Mouse (Mus musculus): ENCODE measurements around the gene Osbpl6. TPM values are rescaled to one million over a fixed set of nuclear protein-coding genes. Genes with fewer than 3 reads are reported as not detected.
A peak's percentile ranks its signal among the peaks of the same experiment; 100 is the strongest.

Gene Osbpl6
- polyA plus RNA-seq, 1 experiment from 2014 or later, result 24.0 TPM

GRCm38 (mm10) chr2:76647441-76647869, 241.1 kb downstream of the Osbpl6 start:
- Histone ChIP-seq H3K27me3 (no peaks in the 10 kb centered on the region), H3K9me3 (replicated peaks) (no peaks in the 10 kb centered on the region), H3K9ac (peak overlapping the region; percentile 86), H3K36me3 (peaks cover 6% of the 10 kb centered on the region), H3K4me3 (peak overlapping the region; percentile 71), H3K27ac (peak overlapping the region; percentile 95), H3K4me1 (peaks cover 13% of the 10 kb centered on the region), H3K4me2 (replicated peaks) (peak overlapping the region; percentile 70)
- ATAC-seq (ENCODE audit: low FRiP score), result peak; percentile 74; the same call in 1 of the 2 replicates
- WGBS, result under 1% methylated on average over 30 of the region's 32 CpGs

DNA sequence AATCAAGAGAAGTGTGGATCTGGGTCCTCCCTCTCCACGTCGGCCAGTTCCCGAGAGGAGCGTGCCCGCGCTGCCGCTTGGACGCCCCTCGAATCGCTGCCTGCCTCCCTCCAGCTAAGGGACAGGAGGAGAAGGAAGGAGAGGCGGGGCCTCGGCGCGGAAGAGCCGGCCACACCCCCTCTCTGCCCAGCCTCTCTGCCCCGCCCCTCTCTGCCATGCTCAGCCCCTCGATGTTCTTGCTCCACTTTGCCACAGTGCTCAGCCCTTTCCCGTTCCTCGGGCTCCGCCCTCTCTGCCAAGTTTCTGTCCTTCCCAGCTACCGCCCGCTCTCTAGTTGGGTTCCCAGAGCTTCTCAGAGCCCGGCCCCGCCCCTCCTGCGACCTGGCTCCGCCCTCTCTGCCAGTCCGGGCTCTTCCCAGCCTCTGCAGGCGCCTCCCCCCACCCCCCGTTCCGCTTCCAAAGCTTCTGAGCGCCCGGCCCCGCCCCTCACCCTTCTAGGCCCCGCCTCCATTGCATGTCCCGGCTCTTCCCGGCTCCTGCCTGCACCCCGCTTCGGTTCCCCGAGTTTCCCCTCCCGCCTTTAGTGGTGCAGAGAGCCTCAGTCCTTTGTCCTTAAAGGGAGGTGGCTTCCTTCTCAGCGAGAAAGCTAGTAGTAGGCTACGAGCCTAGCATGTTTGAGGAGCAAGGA, 241.7 kb downstream of the Osbpl6 start, which contains the start of the genes Prkra and Pjvk:
Gene Prkra, minus strand, starts transcription at position 133 of the 688 bp plus-strand sequence.
Gene Pjvk, plus strand, starts transcription at position 594 of the 688 bp plus-strand sequence.
- Histone ChIP-seq H3K36me3 (0 out of 2 replicates have a peak, but pooled peaks cover 2% of the 10 kb centered on the region), H3K9me3 (replicated peaks) (no peaks in the 10 kb centered on the region), H3K4me2 (replicated peaks) (peak within 1 kb of the TSS; percentile 70), H3K27ac (peak within 1 kb of the TSS; percentile 95), H3K4me3 (peak within 1 kb of the TSS; percentile 71), H3K9ac (peak within 1 kb of the TSS; percentile 86), H3K4me1 (peaks cover 13% of the 10 kb centered on the region), H3K27me3 (no peaks in the 10 kb centered on the region)
- ATAC-seq (ENCODE audit: low FRiP score), result peak; percentile 99
- WGBS, result under 1% methylated on average over 40 of the region's 42 CpGs

DNA sequence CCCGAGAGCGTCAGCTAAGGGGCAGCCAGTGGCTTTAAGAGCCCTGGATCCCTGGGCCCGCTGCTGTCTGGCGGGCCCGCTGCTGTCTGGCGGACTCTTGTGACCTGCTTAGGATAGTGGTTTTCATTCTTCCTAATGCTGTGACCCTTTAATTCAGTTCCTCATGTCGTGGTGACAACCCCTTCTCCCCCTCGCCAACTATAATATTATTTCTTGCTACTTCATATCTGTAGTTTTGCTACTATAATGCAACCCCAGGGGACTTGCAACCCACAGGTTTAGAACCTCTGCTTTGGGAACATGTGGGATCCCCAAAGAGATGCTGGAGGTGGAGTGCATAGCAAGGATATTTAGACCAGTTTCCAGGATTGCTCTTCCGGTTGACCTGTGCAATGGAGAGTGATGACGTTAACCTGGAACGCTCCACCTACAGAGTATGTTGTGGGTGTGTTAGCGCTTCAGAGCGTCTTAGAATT, 242.4 kb downstream of the Osbpl6 start:
- Histone ChIP-seq H3K4me1 (peaks cover 13% of the 10 kb centered on the region), H3K27me3 (no peaks in the 10 kb centered on the region), H3K4me3 (peak overlapping the region; percentile 71), H3K9ac (peak overlapping the region; percentile 86), H3K36me3 (no peaks in the 10 kb centered on the region), H3K9me3 (replicated peaks) (no peaks in the 10 kb centered on the region), H3K27ac (peak overlapping the region; percentile 95), H3K4me2 (replicated peaks) (peak overlapping the region; percentile 70)
- 32% methylated on average over 13 of the region's 13 CpGs for WGBS
- ATAC-seq (ENCODE audit: low FRiP score), result peak; percentile 53

Small RNAs within 50 kb of the gene (microRNA-seq; reads per million reads assigned to microRNA genes)
- gene Gm23164, result not detected

Other genes starting within 250 kb of the Osbpl6 start
- 0.18 and 0.46 TPM in 2 replicates for gene Pde11a, start 67.7 kb upstream of the Osbpl6 start, polyA plus RNA-seq (2016; fragmentation: Nextera tagmentation; extraction: Ambion mirVana)
- gene Cyct, start 46.1 kb upstream of the Osbpl6 start, polyA plus RNA-seq (2016; fragmentation: Nextera tagmentation; extraction: Ambion mirVana), result 0.51 TPM in 1 of 2 replicates, not detected in the other
- 18.4 and 22.0 TPM in 2 replicates for gene Rbm45, start 36.5 kb upstream of the Osbpl6 start, polyA plus RNA-seq (2016; fragmentation: Nextera tagmentation; extraction: Ambion mirVana)
- 96.4 and 97.1 TPM in 2 replicates for gene Prkra, start 241.5 kb downstream of the Osbpl6 start, polyA plus RNA-seq (2016; fragmentation: Nextera tagmentation; extraction: Ambion mirVana)
- 0.51 and 0.52 TPM in 2 replicates for gene Pjvk, start 242.0 kb downstream of the Osbpl6 start, polyA plus RNA-seq (2016; fragmentation: Nextera tagmentation; extraction: Ambion mirVana)

Measured in hindbrain, embryonic 12.5 days (tissue).